Mouse (Mus musculus) CD8-positive naive resting alpha-beta T cell, adult 2 months (primary cell): ENCODE measurements at regions not wholly inside any gene's neighbourhood (a gene's known extent, or its start where the extent isn't known, plus 50 kb on each side); places are given as distances from the start of the nearest gene placed in this dataset.

Experiments used
- DNase-seq, 2 experiments: peaks; one replicate each; pipeline ENCODE4 v3.0.0; 2022; ENCODE audit warnings: low read depth in 2 of 2, low spot score in 2 of 2

DNA sequence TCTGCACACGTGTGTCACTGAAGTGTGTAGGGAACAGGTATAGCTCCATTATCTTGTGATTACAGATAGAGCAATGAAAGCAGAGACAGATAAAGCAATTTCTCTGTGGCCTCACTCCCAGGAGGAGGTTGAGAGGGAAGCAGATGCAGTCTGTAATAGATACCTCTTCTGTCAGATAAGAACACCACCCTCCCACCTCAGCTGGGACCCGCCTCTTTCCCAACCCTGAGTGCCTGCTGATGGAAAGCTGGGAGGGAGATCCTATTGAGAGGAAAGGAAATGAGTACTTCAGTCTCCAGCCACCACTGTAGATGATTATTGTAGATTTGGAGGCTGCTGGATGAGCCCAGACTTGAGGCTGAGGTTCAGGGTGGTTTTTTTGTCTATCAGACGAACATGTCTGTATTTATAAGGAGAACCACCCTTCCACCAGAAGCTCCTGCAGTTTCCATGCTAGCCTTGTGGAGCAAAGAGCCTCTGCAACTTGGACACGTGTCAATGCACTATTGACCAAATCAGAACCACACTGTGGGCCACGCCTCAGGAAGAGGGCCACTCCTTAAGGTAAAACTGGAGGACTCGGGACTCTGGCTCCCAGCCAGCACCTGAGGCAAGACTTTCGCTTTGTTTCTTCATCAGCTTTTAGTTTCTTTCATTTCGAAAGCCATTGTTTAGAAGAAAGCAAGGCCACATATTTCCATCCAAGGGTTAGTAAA lies 55.3 kb upstream of the Plekha5 start:
- no peak for DNase-seq

DNA sequence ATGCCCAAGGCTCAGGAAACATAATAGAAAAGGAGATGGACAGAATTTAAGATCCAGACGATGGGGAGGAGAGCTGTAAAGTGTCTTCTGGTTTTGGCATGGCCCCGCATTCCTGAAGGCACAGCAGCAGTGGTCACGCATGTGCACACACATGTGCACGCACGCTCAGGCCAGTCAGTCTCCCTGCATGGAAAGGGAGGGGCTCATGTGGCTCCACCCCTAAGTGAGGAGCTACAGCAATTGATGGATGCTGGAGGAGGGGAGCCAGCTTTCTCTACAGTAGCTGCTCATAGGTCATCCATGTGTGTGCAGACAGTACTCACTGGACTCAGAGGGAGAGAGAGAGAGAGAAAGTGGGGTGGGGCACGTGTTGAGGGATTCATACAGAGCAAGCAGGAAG lies 56.6 kb upstream of the Plekha5 start:
- DNase-seq = no peak

DNA sequence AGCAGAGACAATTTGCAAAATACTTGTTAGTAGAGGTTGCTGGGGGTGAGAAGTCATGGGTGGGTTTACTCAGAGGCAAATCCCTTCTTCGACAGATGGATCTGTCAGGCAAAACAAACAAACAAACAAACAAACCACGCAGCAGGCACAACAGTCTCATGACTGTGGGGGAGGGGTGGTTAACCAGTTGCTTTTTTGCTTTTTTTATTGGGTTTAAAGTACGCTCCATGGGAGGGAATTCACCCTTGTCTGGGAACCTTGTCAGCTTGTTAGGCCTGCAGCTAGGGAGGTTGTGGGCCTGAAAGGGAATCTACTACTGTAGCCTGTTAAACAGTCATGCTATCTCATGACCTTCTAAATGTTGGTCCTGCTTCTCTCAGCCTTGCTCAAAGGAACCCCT lies 57.1 kb upstream of the Plekha5 start:
- no peak for DNase-seq

DNA sequence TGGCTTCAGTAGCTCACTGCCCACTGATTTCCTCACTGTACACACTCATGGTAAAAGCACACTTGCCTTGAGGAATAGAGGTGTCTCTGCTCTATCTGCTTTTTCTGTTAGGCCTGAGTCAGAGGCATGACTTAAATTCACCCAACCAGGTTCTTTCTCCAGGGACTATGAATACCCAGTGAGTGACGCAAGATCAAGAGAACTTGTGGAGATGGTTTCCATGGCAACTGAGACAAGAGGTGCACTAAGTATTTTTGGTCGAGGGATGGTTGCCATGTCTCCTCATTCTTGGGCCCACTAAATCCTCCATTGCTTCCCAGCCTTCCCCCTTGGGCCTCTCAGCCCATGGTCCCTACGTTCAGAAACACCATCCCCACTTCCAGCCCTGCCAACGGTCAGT lies 62.9 kb upstream of the Plekha5 start:
- DNase-seq = no peak

DNA sequence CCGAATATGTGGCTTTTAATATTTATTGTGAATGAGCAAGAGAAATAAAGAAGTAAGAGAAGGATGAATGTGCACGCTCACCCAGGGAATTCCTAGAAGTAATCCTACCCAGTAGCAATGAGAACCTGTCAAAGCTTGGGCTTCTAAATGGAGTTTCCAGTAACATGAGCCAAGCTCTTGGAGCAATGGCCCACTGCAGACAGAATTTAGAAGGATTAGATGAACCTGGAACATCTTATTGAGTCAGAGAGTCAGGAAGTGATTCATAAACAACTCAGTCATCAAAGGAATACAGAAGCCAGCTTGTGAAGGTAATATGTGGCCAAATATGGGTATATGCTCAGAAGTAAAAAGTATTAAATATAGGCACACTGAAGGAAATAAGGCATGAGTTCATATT lies 66.0 kb upstream of the Plekha5 start:
- no peak for DNase-seq

DNA sequence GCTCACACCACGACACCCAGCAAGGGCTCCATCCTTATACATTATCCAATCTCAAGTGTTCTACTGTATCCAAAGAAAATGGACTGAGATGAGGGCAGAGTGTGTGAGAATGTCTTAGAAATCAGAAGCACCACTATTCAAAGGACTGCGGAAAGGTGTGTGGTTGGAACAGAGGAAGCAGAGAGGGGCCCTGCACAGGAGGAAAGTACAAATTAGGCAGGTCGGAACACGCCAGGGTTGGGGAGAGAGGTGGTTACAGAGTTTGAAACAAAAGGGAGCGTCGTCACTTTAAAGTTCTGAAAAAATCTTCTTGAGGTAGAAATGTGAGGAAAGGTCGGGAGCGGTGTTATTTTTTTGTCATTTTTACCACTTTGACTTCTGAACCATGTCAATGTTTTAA lies 66.6 kb upstream of the Plekha5 start:
- DNase-seq = peak in 1 of 2 experiments; percentile 6

DNA sequence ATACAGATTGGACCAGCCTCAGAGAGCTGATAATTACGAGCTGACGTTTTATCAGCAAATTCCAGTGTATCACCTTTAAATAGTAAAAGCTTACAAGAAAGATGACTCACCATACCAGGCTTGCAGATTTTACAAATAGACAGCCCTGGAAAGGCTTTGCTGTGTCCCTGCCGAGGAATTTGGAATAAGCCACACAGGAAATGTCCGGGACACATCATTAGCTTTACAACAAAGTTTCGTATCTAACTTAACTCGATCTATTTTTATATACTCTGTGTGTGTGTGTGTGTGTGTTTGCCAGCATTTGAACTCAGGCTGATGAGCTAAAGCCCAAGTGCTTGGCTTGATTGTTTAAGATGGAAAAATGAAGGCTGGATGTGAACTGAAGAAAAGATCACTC lies 69.8 kb upstream of the Plekha5 start:
- no peak for DNase-seq

DNA sequence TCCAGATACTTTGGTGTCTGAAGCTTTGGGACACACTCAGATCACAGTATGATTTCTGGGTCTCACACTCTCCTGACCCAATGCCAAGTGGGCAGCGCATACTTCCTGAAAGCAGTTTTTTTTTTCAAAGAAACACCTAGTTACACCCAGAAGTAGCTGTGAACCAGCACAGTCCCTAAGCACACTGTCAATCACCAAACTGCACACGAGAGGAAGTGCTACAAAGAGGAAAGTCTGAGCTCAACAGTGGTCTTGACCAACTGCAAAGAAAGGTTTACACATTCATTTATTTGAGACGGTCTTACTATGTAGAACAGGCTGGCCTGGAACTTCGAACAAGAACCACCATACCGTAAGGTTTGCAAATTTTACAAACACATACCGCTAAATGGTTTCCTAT lies 70.2 kb upstream of the Plekha5 start:
- DNase-seq = no peak

DNA sequence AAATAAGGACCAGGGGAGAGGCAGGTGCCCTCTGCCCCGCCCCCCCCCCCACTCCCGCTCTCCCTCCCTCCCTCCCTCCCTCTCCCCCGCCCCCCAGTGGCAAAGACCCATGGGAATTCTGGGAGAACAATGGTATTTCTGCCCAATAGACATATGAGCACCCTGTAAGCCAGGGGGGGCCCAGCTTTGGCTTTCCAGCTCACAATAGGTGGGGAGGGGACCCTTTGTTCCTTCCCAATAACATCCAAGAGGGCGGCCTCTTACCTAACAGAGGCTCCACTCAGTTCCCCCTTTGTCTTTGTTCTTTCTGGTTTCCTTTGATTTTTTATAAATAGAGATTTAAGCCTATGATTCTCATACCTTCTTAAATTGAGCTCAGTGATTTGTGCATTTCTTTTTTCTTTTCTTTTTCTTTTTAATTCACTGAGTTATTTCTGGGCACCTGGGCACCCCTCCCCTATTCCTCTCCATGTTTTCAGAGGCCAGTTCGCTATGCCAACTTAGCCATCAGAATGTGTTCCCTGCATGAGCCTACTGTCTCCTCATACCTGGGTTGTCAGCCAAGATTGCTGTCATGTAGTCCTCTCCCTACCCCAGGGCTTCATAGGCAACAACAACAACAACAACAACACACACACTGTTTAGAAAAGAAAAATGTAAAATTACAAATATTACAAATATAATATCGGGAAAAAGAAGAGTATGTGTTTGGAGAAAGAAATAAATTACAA lies 72.3 kb upstream of the Plekha5 start:
- no peak for DNase-seq

DNA sequence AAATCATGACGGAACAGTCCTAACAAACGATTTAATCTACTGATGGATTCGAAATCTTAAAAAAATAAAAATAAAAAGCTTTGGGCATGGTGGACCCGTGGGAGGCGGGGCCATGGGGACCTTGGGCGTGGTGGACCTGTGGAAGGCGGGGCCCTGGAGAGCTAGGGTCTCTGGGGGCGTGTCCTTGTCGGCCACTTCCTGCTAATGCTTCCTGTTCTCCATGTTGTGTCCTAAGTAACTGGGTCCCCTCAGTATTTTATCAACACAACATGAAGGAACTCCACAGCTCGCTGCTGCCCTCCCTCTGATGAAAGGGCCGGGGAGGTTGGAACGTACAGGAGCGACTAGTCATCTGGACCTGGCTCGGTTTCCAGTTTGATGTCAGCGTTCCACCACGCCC lies 75.3 kb upstream of the Plekha5 start:
- DNase-seq = no peak

DNA sequence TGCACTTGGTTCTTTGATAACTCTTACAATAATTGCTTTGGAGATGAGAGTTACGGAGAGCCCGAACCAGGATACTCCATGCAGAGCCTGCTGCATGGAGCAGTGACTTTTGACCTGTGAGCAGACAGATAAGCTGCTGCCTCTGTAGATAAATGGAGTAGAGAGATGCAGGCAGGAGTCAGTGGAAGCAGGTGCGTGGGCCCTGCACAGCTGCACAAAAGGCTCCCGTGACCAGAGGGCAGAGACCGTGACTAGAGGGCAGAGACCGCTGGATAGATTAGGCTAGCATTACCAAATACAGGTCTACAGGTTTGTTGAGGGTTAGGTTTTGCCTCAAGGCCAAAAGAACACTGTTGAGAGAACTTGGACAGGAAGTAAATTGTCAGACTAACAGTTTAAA lies 76.9 kb upstream of the Plekha5 start:
- no peak for DNase-seq

DNA sequence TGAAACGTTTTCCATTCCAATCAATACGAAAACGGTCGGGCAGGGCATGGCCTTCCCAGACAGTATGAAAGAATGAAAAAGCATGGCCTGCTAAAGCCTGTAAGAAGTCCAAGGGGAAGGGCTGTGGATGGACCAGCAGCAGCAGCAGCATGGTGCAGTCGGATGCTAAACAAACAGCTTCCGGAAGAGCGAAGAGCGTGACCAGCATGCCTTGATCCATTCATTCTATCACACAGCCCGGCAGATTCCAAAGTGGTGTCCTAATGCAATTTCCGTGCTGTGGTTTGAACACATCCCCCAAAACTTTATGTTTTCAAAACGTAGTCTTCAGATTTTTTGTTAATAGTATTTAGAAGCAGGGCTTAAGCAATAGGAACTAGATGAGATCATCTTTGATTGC lies 80.2 kb upstream of the Plekha5 start:
- no peak for DNase-seq

DNA sequence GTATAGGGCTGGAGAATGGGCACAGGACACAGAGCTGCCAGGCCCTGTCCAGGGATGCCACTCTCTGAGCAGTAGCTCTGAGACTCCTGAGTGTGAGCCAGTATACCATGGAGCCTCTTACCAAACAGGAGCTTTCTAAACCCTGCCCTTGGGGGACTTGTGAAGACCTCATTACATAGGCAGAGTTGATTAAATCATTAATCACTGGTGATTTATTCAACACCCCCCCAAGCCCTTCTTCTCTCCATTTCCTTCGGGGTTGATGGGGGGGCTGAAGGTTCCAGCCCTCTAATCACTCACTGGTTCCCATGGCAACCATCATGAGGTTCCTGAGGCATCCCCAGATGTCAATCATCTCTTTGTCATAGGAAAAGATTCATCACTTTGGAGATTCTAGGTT lies 81.0 kb upstream of the Plekha5 start:
- DNase-seq = no peak

DNA sequence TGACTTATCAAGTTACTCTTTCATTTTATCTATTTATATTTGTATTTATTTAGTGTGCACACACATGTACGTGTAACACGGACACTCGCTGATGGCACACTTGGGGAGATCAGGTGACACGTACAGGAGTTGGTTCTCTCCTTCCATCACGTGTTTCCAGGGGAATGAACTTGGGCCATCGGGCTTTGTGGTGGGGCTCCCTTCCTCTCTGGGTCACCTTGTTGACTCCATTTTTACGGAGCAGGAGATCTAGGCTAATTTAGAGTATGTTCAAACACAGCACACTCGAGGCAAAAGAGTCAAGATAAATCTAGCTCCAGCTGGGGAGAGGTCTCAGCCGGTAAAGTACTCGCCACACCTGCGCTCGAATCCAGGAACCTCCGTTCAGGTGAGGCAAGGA lies 84.1 kb upstream of the Plekha5 start:
- no peak for DNase-seq

DNA sequence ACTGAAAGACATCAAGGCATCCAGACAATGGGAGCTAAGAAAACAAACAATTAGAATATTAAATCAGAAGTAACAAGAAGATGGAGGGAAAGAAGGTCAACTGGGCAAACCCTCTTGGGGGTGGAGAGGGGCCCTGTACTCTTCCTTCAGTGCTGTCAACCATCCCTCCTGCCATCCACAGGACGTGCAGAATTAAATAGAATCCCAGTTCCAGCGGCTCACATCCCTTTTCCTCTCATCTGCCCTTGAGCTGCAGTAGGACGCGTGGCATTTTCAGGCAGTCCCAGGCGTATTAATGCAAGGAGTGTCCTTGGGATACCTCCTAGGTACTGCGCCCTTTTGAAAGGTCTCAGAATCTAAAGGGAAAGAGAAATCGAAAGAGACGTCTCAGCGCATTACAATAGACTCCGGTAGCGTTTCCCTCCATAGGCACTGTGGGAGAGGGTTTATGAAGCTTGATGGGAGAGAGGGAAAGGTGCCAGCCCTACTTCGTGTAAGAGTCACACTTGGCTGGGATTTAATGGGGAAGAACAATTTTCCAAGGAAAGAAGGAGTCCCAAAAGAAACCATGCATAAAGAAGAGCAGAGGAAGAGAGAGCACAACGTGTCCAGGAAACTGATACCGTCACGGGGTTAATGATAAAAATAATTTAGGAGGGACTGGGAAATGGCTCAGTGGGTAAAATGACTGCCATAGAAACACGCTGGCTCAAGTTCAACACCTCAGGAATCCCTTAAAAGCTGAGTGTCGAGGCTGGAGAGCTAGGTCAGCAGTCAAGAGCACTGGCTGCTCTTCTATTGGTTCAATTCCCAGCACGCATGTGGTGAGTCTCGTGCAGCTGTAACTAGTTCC lies 85.7 kb upstream of the Plekha5 start:
- no peak for DNase-seq

DNA sequence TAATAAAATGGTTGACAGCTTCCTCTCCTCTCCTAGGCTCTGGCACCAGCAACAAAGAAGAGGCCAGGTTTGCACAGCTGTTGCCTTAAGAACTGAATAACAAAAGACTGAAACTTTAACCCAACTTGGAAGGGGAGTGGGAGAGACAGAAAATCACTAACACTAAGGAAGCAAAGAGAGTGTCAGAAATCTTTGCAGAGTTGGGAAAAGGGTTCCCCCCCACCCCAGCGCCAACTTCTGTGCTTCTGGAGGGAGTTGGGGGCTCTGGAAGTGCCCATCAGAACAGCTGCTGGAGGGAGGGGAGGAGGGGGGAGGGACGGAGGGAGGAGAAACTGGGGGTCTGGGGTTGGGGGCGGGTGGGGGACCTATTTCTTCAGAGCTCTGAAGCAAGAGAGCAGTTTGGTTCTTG lies 86.8 kb upstream of the Plekha5 start:
- no peak for DNase-seq

DNA sequence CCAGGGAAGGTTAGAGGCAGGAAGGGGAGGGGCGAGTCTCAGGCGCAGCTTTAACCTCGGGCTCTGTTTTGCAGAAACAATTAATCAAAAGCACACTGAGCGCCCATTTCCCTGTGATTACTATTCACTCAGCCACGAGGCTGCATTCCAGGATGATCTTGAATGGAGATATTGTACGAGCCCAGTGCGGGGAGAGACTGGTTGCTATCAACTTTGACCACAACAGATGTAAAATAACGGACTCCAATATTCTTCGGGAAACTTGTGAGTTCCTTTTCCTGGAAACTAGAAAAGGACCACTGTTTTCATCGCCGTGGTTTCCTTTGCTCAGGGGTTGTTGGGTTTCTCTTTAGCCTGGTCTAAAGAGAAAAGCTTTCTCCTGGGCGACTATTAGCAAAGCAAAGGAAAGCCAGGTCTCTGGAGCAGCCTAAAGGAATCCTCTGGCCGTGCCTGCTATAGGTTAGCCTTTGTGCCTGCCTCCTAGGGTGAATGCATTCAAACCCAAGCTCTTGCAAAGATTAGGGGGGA lies 87.4 kb upstream of the Plekha5 start:
- DNase-seq = no peak

DNA sequence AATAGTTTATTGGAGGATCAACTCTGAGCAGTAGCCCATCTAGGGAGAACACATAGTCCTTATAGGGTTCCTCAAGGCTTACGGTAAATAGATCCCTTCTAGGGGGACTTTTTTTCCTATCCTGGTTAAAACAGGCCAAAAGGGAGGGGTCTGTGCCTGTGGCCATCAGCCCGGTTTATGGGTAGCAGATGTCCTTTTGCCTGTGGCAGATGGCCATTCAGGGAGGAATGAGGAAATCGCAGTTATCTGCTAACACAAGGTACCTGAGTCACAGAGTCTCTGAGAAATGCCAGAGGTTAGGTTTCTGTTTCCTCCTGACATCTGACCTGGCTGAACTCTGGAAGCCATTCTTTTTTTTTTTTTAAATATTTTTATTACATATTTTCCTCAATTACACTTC lies 90.5 kb upstream of the Plekha5 start:
- no peak for DNase-seq

DNA sequence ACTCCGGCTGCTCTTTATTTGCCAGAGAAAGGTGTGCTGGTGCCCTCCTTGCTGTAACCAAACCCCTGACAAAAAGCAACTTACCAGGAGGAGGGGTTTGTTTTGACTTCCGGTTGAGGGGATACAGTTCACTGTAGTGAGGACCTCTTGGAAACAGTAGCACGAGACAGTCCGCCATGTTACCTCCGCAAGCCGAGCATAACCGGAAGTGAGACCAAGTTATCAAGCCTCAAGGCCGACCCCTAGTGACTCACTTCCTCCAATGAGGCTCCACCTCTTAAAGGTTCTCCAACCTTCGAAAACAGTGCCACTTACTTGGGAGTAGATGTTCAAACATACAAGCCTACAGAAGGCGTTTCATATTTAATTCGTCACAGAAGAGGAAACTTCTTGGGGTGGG lies 115.2 kb upstream of the Plekha5 start:
- no peak for DNase-seq

DNA sequence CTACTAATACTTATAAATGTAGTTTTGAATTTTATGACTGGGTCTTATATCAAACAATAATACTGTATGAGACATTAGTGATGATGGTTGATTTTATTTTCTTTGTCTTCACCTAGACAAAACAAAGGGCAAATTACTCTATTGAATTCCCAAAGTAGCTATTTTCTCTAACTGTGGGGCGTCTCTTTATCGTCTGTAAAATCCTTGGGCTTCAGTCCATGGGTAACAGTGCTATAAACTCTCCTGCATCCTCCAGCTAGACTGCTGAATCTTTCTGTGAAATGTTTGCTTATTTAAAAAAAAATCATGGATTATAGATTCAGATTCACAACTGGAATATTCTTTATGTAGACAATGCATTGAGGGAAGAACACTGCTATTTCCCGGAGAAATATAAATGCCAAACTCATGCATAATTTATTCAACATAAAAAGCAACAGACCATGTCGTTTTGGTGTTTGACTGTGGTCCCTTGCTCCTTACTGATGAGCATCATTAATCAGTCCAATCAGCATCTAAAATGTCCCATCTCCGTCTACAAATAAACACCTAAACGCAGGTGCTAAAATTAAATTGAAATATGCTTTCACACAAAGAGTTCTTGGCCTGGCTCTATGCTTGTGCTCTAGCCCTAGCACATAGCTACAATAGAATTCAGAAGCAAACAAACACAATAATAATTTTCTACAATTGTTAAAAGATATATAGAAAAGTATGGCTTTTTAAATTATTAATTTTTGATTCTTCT lies 116.9 kb upstream of the Plekha5 start:
- DNase-seq = no peak

DNA sequence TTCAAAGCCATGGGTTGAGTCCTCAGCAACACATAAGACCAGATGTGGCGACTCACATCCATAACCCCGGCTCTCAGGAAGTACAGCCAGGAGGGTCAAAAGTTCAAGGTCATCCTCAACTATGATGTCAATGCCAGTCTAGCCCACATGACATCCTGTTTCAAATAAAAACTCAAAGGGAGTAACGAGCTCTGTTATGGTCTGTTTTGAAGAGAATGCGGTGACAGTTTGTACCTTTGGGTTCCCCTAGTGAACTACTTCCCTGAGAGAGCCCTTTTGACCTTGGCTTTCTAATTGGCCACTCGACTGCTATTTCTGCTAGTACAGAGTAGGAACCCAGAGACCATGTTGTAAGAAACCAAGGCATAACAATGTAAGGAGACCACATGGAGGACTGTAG lies 119.7 kb upstream of the Plekha5 start:
- no peak for DNase-seq
